Mouse (Mus musculus) limb, embryonic 11.5 days (tissue): ENCODE measurements at regions not wholly inside any gene's neighbourhood (a gene's known extent, or its start where the extent isn't known, plus 50 kb on each side); places are given as distances from the start of the nearest gene placed in this dataset.
A peak's percentile ranks its signal among the peaks of the same experiment; 100 is the strongest.

Experiments used
- ATAC-seq: fragments of 200-750 bp; cut with Nextera tagmentation; 2 replicates; pipeline ENCODE4 v1.8.0; 2017; ENCODE audit warnings: low read depth; ENCODE audit not compliant: insufficient number of reproducible peaks, low FRiP score, low TSS enrichment
- DNase-seq: peaks from one replicate; pipeline ENCODE4 v3.0.0-alpha.2; 2015; ENCODE audit warnings: low spot score
- H3K27ac ChIP-seq: fragments of 300-500 bp; sonication (generic); replicated peaks from 2 replicates; pipeline ENCODE4 v1.5.1; 2014; ENCODE audit warnings: low read depth, mild to moderate bottlenecking, low read length
- H3K27me3 ChIP-seq: fragments of 300-500 bp; sonication (generic); 2 replicates; pipeline ENCODE4 v1.6.1; 2014; ENCODE audit warnings: mild to moderate bottlenecking, low read length, mixed read lengths; ENCODE audit not compliant: control insufficient read depth, insufficient read depth
- H3K36me3 ChIP-seq: fragments of 300-500 bp; sonication (generic); 2 replicates; pipeline ENCODE4 v1.6.1; 2014; ENCODE audit warnings: mild to moderate bottlenecking, low read length, moderate library complexity, mixed read lengths; ENCODE audit not compliant: control insufficient read depth, insufficient read depth
- H3K4me1 ChIP-seq: fragments of 300-500 bp; sonication (generic); 2 replicates; pipeline ENCODE4 v1.6.1; 2014; ENCODE audit warnings: low read length, mixed read lengths; ENCODE audit not compliant: control insufficient read depth, insufficient read depth
- H3K4me2 ChIP-seq: fragments of 300-500 bp; sonication (generic); 2 replicates; pipeline ENCODE4 v1.6.1; 2014; ENCODE audit warnings: low read depth, mild to moderate bottlenecking, moderate library complexity; ENCODE audit not compliant: severe bottlenecking
- H3K4me3 ChIP-seq: fragments of 300-500 bp; sonication (generic); 2 replicates; pipeline ENCODE4 v1.5.1; 2014; ENCODE audit warnings: low read depth, low read length
- H3K9ac ChIP-seq: fragments of 300-500 bp; sonication (generic); 2 replicates; pipeline ENCODE4 v1.6.1; 2014; ENCODE audit warnings: mild to moderate bottlenecking, low read length
- H3K9me3 ChIP-seq: fragments of 300-500 bp; sonication (generic); 2 replicates; pipeline ENCODE4 v1.6.1; 2016; ENCODE audit warnings: low read length; ENCODE audit not compliant: control insufficient read depth
- WGBS: fragments of 180-500 bp; shearing (Covaris S2); extraction: QIAGEN DNeasy Blood & Tissue Kit; methylation state at CpG from one replicate; pipeline ENCODE4 v1.1.7; 2014; 5-methylcytosine and 5-hydroxymethylcytosine counted together

DNA sequence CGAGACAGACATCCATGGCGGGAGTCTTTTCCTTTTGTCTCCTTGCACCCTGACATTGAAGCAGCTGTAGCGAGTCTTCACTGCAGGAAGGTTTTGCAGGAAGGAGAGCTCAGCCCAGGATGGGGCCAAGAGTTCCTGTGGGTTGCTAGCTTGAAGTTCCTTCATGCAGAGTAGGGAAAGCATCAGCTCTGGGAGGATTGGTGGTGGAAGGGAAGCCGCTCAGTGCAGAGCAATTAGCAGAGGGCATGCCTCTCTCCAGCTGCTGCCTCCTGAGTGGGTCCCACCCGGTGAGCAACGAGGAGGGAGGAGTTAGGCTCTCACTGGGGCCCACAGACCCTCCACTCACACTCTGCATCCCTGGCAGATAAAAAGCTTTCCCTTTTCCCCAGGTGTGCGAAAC is 298.9 kb downstream of the Slc4a3 start:
- peak overlapping the region; percentile 37 for H3K27ac ChIP-seq
- WGBS, result 21% methylated on average over 7 of the region's 7 CpGs
- no peaks in the 10 kb centered on the region for H3K27me3 ChIP-seq
- H3K36me3 ChIP-seq, result no peaks in the 10 kb centered on the region
- no peak for ATAC-seq
- H3K4me3 ChIP-seq, result no peak overlapping the region
- H3K4me2 ChIP-seq, result no peak overlapping the region
- no peak overlapping the region for H3K9ac ChIP-seq
- peaks cover 23% of the 10 kb centered on the region for H3K4me1 ChIP-seq
- H3K9me3 ChIP-seq, result no peaks in the 10 kb centered on the region
- DNase-seq, result peak; percentile 41

DNA sequence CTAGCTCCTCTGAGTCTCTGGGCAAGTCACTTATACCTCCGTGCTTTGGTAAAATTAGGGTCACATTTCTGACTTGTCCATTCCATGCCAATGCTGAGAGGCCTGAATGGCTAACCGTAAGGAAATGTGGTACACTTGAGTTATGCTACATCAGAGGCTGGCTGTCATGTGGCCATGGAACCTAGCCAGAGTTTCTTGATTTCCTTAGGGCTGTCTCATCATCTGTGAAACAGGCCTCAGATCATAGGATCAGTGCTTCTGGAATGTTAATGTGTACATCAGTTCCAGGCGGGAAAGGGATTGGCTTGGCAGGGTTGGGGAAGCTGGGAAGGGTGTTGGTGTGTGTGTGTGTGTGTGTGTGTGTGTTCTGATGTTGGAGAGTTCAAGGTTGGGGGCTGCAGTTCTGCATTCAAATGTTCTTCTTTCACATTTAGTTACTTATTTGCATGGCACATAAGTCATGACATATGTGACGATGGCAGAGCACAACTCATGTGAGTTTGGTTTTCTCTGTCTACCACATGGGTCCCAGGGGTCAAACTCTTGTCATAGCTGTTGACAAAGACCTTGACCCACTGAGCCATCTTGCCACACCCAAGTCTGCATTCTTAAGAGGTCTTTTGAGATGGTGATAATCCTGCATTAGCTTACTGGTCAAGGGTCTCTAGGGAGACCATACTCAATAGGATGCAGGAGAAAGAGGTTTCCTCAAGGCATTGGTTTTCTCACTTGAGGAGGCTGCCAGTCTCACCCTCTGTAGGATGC is 299.9 kb downstream of the Slc4a3 start:
- ATAC-seq, result no peak
- WGBS, result 81% methylated on average over 4 of the region's 4 CpGs
- no peaks in the 10 kb centered on the region for H3K27me3 ChIP-seq
- no peaks in the 10 kb centered on the region for H3K9me3 ChIP-seq
- H3K36me3 ChIP-seq, result no peaks in the 10 kb centered on the region
- H3K9ac ChIP-seq, result no peak overlapping the region
- no peak overlapping the region for H3K4me3 ChIP-seq
- peak; percentile 19 for DNase-seq
- no peak overlapping the region for H3K4me2 ChIP-seq
- H3K27ac ChIP-seq, result no peak overlapping the region
- H3K4me1 ChIP-seq, result peaks cover 20% of the 10 kb centered on the region

GRCm38 (mm10) chr1:75847681-75848080 is 301.6 kb downstream of the Slc4a3 start:
- no peak for ATAC-seq
- H3K36me3 ChIP-seq, result no peaks in the 10 kb centered on the region
- no peak overlapping the region for H3K9ac ChIP-seq
- peak; percentile 19 for DNase-seq
- H3K27ac ChIP-seq, result no peak overlapping the region
- H3K9me3 ChIP-seq, result no peaks in the 10 kb centered on the region
- no peak overlapping the region for H3K4me2 ChIP-seq
- 78% methylated on average over 3 of the region's 3 CpGs for WGBS
- peaks cover 12% of the 10 kb centered on the region for H3K4me1 ChIP-seq
- no peak overlapping the region for H3K4me3 ChIP-seq
- no peaks in the 10 kb centered on the region for H3K27me3 ChIP-seq

- H3K27ac ChIP-seq, result no peak overlapping the region
- no peaks in the 10 kb centered on the region for H3K27me3 ChIP-seq
- no peaks in the 10 kb centered on the region for H3K36me3 ChIP-seq
- 83% methylated on average over 4 of the region's 4 CpGs for WGBS
- H3K4me3 ChIP-seq, result no peak overlapping the region
- DNase-seq (no peak), ATAC-seq (no peak)
- H3K4me2 ChIP-seq, result no peak overlapping the region
- H3K9me3 ChIP-seq, result no peaks in the 10 kb centered on the region
- peaks cover 11% of the 10 kb centered on the region for H3K4me1 ChIP-seq
- no peak overlapping the region for H3K9ac ChIP-seq
Observed at GRCm38 (mm10) chr1:75848436-75848835, 302.4 kb downstream of the Slc4a3 start.

DNA sequence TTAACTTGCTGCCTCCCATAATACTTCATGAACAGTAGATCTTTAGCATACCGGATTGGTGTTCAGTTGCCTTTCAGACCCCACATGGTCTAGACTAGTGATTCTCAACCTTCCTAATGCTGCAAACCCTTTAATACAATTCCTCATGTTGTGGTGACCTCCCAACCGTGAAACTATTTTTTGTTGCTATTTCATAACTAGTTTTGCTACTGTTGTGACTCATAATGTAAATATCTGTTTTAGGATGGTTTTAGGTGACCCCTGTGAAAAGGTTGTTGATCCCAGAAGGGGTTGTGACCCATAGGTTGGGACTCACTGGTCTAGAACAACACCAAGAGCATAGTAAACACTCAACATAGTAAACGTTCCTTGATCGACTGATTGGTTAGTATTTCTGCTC is 304.1 kb downstream of the Slc4a3 start:
- 89% methylated on average over 4 of the region's 4 CpGs for WGBS
- Histone ChIP-seq H3K36me3 (no peaks in the 10 kb centered on the region), H3K9me3 (no peaks in the 10 kb centered on the region), H3K27me3 (no peaks in the 10 kb centered on the region), H3K4me3 (no peak overlapping the region), H3K9ac (no peak overlapping the region), H3K4me2 (no peak overlapping the region), H3K4me1 (peaks cover under 1% of the 10 kb centered on the region), H3K27ac (no peak overlapping the region)
- DNase-seq (no peak), ATAC-seq (no peak)

- DNase-seq, result no peak
- WGBS, result 86% methylated on average over 7 of the region's 7 CpGs
Observed at GRCm38 (mm10) chr1:75858551-75859255, 312.6 kb downstream of the Slc4a3 start.

GRCm38 (mm10) chr1:75862757-75863156 is 316.7 kb downstream of the Slc4a3 start:
- no peak overlapping the region for H3K27ac ChIP-seq
- H3K4me1 ChIP-seq, result no peaks in the 10 kb centered on the region
- no peak for ATAC-seq
- H3K9ac ChIP-seq, result no peak overlapping the region
- no peaks in the 10 kb centered on the region for H3K36me3 ChIP-seq
- WGBS, result 80% methylated on average over 4 of the region's 4 CpGs
- no peaks in the 10 kb centered on the region for H3K27me3 ChIP-seq
- no peaks in the 10 kb centered on the region for H3K9me3 ChIP-seq
- H3K4me3 ChIP-seq, result no peak overlapping the region
- no peak overlapping the region for H3K4me2 ChIP-seq
- no peak for DNase-seq

More at GRCm38 (mm10) chr1:75858551-75859255, 312.6 kb downstream of the Slc4a3 start:
- Histone ChIP-seq H3K36me3 (no peaks in the 10 kb centered on the region), H3K9ac (no peak overlapping the region), H3K4me1 (no peaks in the 10 kb centered on the region), H3K27ac (no peak overlapping the region), H3K27me3 (no peaks in the 10 kb centered on the region), H3K4me3 (no peak overlapping the region), H3K4me2 (no peak overlapping the region), H3K9me3 (no peaks in the 10 kb centered on the region)
- ATAC-seq, result no peak

- DNase-seq (no peak), ATAC-seq (no peak)
- Histone ChIP-seq H3K9me3 (no peaks in the 10 kb centered on the region), H3K27me3 (no peaks in the 10 kb centered on the region), H3K4me2 (no peak overlapping the region), H3K4me1 (no peaks in the 10 kb centered on the region), H3K36me3 (no peaks in the 10 kb centered on the region), H3K4me3 (no peak overlapping the region), H3K27ac (no peak overlapping the region), H3K9ac (no peak overlapping the region)
- 71% methylated on average over 6 of the region's 6 CpGs for WGBS
Observed at GRCm38 (mm10) chr1:75866556-75866955, 320.5 kb downstream of the Slc4a3 start.
